Comparison of ENCODE assay signal across 19 mouse cellular contexts in the genomic region with DNA sequence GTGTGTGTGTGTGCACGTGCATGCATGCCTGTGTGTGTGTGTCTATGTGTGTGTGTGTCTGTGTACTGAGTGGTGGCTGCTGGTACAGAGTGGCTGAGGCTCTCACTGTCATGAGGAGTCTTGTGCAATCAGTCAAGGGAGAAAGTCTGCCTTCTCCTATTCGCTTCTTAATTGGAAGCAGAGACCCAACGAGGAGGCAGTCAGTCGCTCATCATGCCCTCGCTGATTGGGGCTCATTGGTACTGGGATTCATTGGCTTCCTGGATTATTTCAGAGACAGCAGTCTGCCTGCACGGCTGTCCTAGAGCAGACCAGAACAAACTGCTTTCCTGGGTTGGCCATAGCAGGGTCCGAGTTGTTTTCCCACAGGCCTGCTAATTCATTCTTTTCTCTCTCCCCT.
DNase-seq lines count a peak whose midpoint lies in the region; ATAC-seq and TF ChIP-seq lines count a peak whose summit lies in the region.
"Had no signal": no experiment of that assay in that cellular context is flagged by ENCODE, and none has a peak within 500 bp of the region (broad histone marks: within the 10 kb centered on the region; RNA-seq: fewer than 3 reads in every experiment).

No protein-coding gene starts in this region.

- peaks cover 69% of the 10 kb centered on the region for H3K4me1 ChIP-seq in forebrain, embryonic 12.5 days
- H3K4me1 ChIP-seq in forebrain, embryonic 16.5 days (replicated peaks; ENCODE audit: control insufficient read depth, insufficient read depth, low read length) = peaks cover 18% of the 10 kb centered on the region
- H3K4me1 ChIP-seq in liver, embryonic 11.5 days (replicated peaks; ENCODE audit: control insufficient read depth, insufficient read depth, low read length) = peaks cover 10% of the 10 kb centered on the region
- peaks cover 8% of the 10 kb centered on the region for H3K4me1 ChIP-seq in liver, postnatal 0 days (ENCODE audit: insufficient read depth)
- 0 out of 2 replicates have a peak, but pooled peaks cover 3% of the 10 kb centered on the region for H3K4me1 ChIP-seq in hindbrain, postnatal 0 days (ENCODE audit: insufficient read depth, low read length)

- no peak for TF ChIP-seq CTCF in liver, postnatal 0 days (IDR thresholded peaks at IDR 0.05; ENCODE audit: low read depth)
- no peak for TF ChIP-seq CTCF in brain, embryonic 14.5 days (IDR thresholded peaks at IDR 0.05; ENCODE audit: borderline replicate concordance, extremely low read depth, insufficient read depth, insufficient read length)
- no peak for TF ChIP-seq CTCF in hindbrain, postnatal 0 days (IDR thresholded peaks at IDR 0.05; ENCODE audit: low read depth)

- no peaks in the 10 kb centered on the region for H3K9me3 ChIP-seq in forebrain, embryonic 12.5 days
- no peaks in the 10 kb centered on the region for H3K9me3 ChIP-seq in forebrain, embryonic 16.5 days (ENCODE audit: control insufficient read depth, low read length)
- H3K9me3 ChIP-seq in liver, embryonic 11.5 days (ENCODE audit: control insufficient read depth, low read length) = no peaks in the 10 kb centered on the region
- no peaks in the 10 kb centered on the region for H3K9me3 ChIP-seq in liver, postnatal 0 days (ENCODE audit: low read length)
- no peaks in the 10 kb centered on the region for H3K9me3 ChIP-seq in hindbrain, postnatal 0 days (ENCODE audit: low read length)
- H3K9me3 ChIP-seq: limb, embryonic 15.5 days; neural tube, embryonic 15.5 days had no signal

- ATAC-seq in forebrain, embryonic 12.5 days (ENCODE audit: low FRiP score) = no peak
- no peak for ATAC-seq in forebrain, embryonic 16.5 days
- 0 out of 2 replicates have a peak, but pooled peaks have one; percentile 26 for ATAC-seq in liver, embryonic 11.5 days (replicated peaks; ENCODE audit: low FRiP score)
- ATAC-seq in liver, postnatal 0 days = no peak
- 0 out of 2 replicates have a peak, but pooled peaks have one; percentile 36 for ATAC-seq in hindbrain, postnatal 0 days

- no peaks in the 10 kb centered on the region for H3K36me3 ChIP-seq in forebrain, embryonic 12.5 days (replicated peaks)
- no peaks in the 10 kb centered on the region for H3K36me3 ChIP-seq in forebrain, embryonic 16.5 days (ENCODE audit: control insufficient read depth, insufficient read depth)
- no peaks in the 10 kb centered on the region for H3K36me3 ChIP-seq in liver, embryonic 11.5 days (ENCODE audit: control insufficient read depth, insufficient read depth, low read length)
- H3K36me3 ChIP-seq in liver, postnatal 0 days (replicated peaks; ENCODE audit: insufficient read depth, low read length) = no peaks in the 10 kb centered on the region
- no peaks in the 10 kb centered on the region for H3K36me3 ChIP-seq in hindbrain, postnatal 0 days (ENCODE audit: insufficient read depth, low read length)
- H3K36me3 ChIP-seq: limb, embryonic 15.5 days; neural tube, embryonic 15.5 days had no signal

- no peak overlapping the region for H3K9ac ChIP-seq in forebrain, embryonic 12.5 days
- no peak overlapping the region for H3K9ac ChIP-seq in forebrain, embryonic 16.5 days (replicated peaks; ENCODE audit: low read depth, low read length)
- H3K9ac ChIP-seq in liver, embryonic 11.5 days (ENCODE audit: low read depth, low read length) = no peak overlapping the region
- no peak overlapping the region for H3K9ac ChIP-seq in liver, postnatal 0 days (replicated peaks)
- H3K9ac ChIP-seq in hindbrain, postnatal 0 days (replicated peaks; ENCODE audit: low read length) = no peak overlapping the region
- H3K9ac ChIP-seq: limb, embryonic 15.5 days; neural tube, embryonic 15.5 days had no signal

- 61% methylated on average over 7 of the region's 7 CpGs for WGBS in forebrain, embryonic 12.5 days
- 48% methylated on average over 7 of the region's 7 CpGs for WGBS in forebrain, embryonic 16.5 days
- WGBS in liver, embryonic 11.5 days = 65% methylated on average over 7 of the region's 7 CpGs
- WGBS in liver, postnatal 0 days (ENCODE audit: insufficient replicate concordance) = 69% methylated on average over 7 of the region's 7 CpGs
- 75% methylated on average over 7 of the region's 7 CpGs for WGBS in hindbrain, postnatal 0 days

- TF ChIP-seq EP300 in liver, postnatal 0 days (IDR thresholded peaks at IDR 0.05; ENCODE audit: low read depth) = no peak

- no peak overlapping the region for H3K4me2 ChIP-seq in forebrain, embryonic 12.5 days
- no peak overlapping the region for H3K4me2 ChIP-seq in forebrain, embryonic 16.5 days (ENCODE audit: low read length)
- H3K4me2 ChIP-seq in liver, embryonic 11.5 days = no peak overlapping the region
- no peak overlapping the region for H3K4me2 ChIP-seq in liver, postnatal 0 days (ENCODE audit: low read depth, low read length)
- no peak overlapping the region for H3K4me2 ChIP-seq in hindbrain, postnatal 0 days (ENCODE audit: low read depth, low read length)
- H3K4me2 ChIP-seq: limb, embryonic 15.5 days; neural tube, embryonic 15.5 days had no signal

- no peak overlapping the region for H3K4me3 ChIP-seq in forebrain, embryonic 12.5 days (replicated peaks)
- H3K4me3 ChIP-seq in forebrain, embryonic 16.5 days (replicated peaks; ENCODE audit: low read length) = no peak overlapping the region
- H3K4me3 ChIP-seq in liver, embryonic 11.5 days (ENCODE audit: low read depth, low read length) = no peak overlapping the region
- H3K4me3 ChIP-seq in liver, postnatal 0 days (ENCODE audit: low read depth, low read length) = no peak overlapping the region
- H3K4me3 ChIP-seq in hindbrain, postnatal 0 days (ENCODE audit: low read length) = no peak overlapping the region
- H3K4me3 ChIP-seq: heart, adult 2 months; limb, embryonic 15.5 days; neural tube, embryonic 15.5 days had no signal

- no peak for DNase-seq in liver, embryonic 11.5 days (ENCODE audit: low spot score)
- DNase-seq in liver, postnatal 0 days = no peak
- DNase-seq in brain, embryonic 14.5 days (ENCODE audit: low read depth) = peak; percentile 47
- DNase-seq in hindbrain, postnatal 0 days (ENCODE audit: low spot score) = no peak
- DNase-seq in frontal cortex, postnatal 14 days (ENCODE audit: low spot score in 2 of 2) = no peak
- DNase-seq: adrenal gland, postnatal 14 days; cerebellum, adult 18-20 months; cerebellum, postnatal 25 days; gastrocnemius, postnatal 14 days; heart, adult 2 months; heart, postnatal 4 days; kidney, adult 11 months; right cerebral cortex, postnatal 14 days; spleen, adult 18-20 months; thymus, postnatal 25 days had no signal

- H3K27ac ChIP-seq in forebrain, embryonic 12.5 days = peak overlapping the region; percentile 32; the same call in 1 of the 2 replicates
- H3K27ac ChIP-seq in forebrain, embryonic 16.5 days (ENCODE audit: low read length) = no peak overlapping the region
- H3K27ac ChIP-seq in liver, embryonic 11.5 days (ENCODE audit: low read depth, low read length) = no peak overlapping the region
- H3K27ac ChIP-seq in liver, postnatal 0 days (ENCODE audit: low read depth) = no peak overlapping the region
- no peak overlapping the region for H3K27ac ChIP-seq in hindbrain, postnatal 0 days
- H3K27ac ChIP-seq: heart, adult 2 months; limb, embryonic 15.5 days; neural tube, embryonic 15.5 days had no signal

- TF ChIP-seq POLR2A in brain, embryonic 14.5 days (IDR thresholded peaks at IDR 0.05; ENCODE audit: borderline replicate concordance, extremely low read depth, insufficient read depth, insufficient read length, poor library complexity, severe bottlenecking) = no peak

- H3K27me3 ChIP-seq in forebrain, embryonic 12.5 days = no peaks in the 10 kb centered on the region
- no peaks in the 10 kb centered on the region for H3K27me3 ChIP-seq in forebrain, embryonic 16.5 days (replicated peaks; ENCODE audit: control insufficient read depth, insufficient read depth, low read length)
- no peaks in the 10 kb centered on the region for H3K27me3 ChIP-seq in liver, embryonic 11.5 days (replicated peaks; ENCODE audit: control insufficient read depth, insufficient read depth, low read length)
- no peaks in the 10 kb centered on the region for H3K27me3 ChIP-seq in liver, postnatal 0 days (ENCODE audit: insufficient read depth, low read length)
- H3K27me3 ChIP-seq in hindbrain, postnatal 0 days (ENCODE audit: insufficient read depth, low read length) = no peaks in the 10 kb centered on the region
- H3K27me3 ChIP-seq: limb, embryonic 15.5 days; neural tube, embryonic 15.5 days had no signal

Comparison
In these comparisons a context has a peak if more than half of its experiments do, and no peak if none do; other contexts are left out.
1. ATAC-seq: peak in liver, embryonic 11.5 days (single experiment) and hindbrain, postnatal 0 days (single experiment); none in forebrain, embryonic 12.5 days (single experiment), forebrain, embryonic 16.5 days (single experiment) and liver, postnatal 0 days (single experiment).